Mouse (Mus musculus): ENCODE measurements at regions not wholly inside any gene's neighbourhood (a gene's known extent, or its start where the extent isn't known, plus 50 kb on each side); places are given as distances from the start of the nearest gene placed in this dataset.
A peak's percentile ranks its signal among the peaks of the same experiment; 100 is the strongest.

DNA sequence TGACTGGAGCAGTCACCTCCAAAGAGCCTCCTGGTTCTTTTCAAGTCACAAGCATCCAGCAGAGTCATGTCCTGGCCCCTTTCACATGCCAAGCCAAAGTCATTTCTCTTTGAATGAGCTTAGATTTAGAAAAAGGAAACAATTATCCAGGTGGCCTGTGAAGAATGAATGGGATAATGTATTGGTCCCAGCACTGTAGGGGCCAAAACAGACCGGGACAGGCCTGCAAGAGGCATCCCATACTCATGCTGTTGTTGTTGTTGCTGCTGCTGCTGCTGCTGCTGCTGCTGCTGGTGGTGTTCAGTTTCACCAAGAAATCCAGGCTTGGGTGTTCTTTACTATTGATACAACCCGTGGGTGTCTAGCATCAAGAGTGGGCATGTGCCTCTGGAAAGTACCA lies 113.1 kb upstream of the Mgme1 start:
- H3K27me3 ChIP-seq: peaks cover 24% of the 10 kb centered on the region
- H3K4me3 ChIP-seq: no peak overlapping the region
- no peak overlapping the region for H3K4me2 ChIP-seq (replicated peaks)
- no peak for ATAC-seq (ENCODE audit: low FRiP score, low read depth)
- H3K9ac ChIP-seq (replicated peaks): no peak overlapping the region
- H3K27ac ChIP-seq (replicated peaks): no peak overlapping the region
- H3K9me3 ChIP-seq: no peaks in the 10 kb centered on the region
- 0 out of 2 replicates have a peak, but pooled peaks cover 5% of the 10 kb centered on the region for H3K4me1 ChIP-seq
- WGBS: 17% methylated on average over 2 of the region's 2 CpGs
- H3K36me3 ChIP-seq: no peaks in the 10 kb centered on the region

DNA sequence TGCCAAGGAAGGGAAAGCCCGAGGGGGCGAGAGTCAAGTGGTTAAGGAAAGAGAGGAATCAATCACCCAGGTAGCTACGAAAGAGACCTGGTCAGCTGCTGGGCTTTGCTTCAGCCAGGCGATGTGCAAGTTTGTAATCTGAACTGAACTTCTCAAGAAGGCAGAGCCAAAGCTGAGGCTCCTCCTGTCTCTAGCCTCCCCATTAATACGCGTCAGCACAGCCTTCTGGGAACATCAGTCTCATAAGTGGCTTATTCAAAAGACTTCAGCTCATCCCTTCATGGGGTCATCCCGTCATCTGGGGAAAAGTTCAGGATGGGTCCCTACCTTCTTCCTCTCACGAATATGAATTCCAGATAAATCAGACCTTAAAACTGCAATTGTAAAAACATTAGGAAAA lies 112.2 kb upstream of the Mgme1 start:
- no peak overlapping the region for H3K9ac ChIP-seq (replicated peaks)
- 50% methylated on average over 8 of the region's 8 CpGs for WGBS
- H3K9me3 ChIP-seq: no peaks in the 10 kb centered on the region
- no peak overlapping the region for H3K4me3 ChIP-seq
- H3K4me2 ChIP-seq (replicated peaks): no peak overlapping the region
- H3K27me3 ChIP-seq: peaks cover 29% of the 10 kb centered on the region
- ATAC-seq (ENCODE audit: low FRiP score, low read depth): no peak
- 0 out of 2 replicates have a peak, but pooled peaks cover 5% of the 10 kb centered on the region for H3K4me1 ChIP-seq
- H3K36me3 ChIP-seq: no peaks in the 10 kb centered on the region
- no peak overlapping the region for H3K27ac ChIP-seq (replicated peaks)

DNA sequence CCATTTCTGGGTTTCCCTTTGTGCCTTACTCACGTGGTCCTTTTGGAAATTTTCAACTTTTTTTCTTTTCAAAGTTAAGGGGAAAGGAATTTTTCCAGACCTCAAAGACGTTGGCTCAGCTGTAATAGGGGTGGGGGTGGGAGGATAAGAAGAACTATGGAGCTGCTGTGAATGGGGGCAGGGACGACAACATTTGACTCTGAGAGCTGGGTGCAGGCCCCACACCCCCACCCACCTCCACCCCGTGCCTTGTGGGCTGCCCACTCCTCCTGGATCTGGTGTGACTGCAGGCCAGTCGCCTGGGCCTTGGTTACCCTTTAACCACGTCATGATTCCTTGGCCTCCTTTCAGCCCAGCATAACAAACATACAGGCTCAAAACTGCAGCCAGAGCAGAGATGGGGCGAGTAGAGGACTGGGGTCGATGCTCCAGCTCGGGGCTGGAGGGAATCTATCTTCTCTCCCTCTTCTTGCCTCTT lies 110.6 kb upstream of the Mgme1 start:
- no peaks in the 10 kb centered on the region for H3K9me3 ChIP-seq
- no peak overlapping the region for H3K27ac ChIP-seq (replicated peaks)
- no peak overlapping the region for H3K4me2 ChIP-seq (replicated peaks)
- 61% methylated on average over 9 of the region's 9 CpGs for WGBS
- peaks cover 19% of the 10 kb centered on the region; the same call in 1 of the 2 replicates for H3K4me1 ChIP-seq
- H3K9ac ChIP-seq (replicated peaks): no peak overlapping the region
- H3K4me3 ChIP-seq: no peak overlapping the region
- H3K36me3 ChIP-seq: no peaks in the 10 kb centered on the region
- peaks cover 37% of the 10 kb centered on the region for H3K27me3 ChIP-seq
- ATAC-seq (ENCODE audit: low FRiP score, low read depth): 0 out of 2 replicates have a peak, but pooled peaks have one; percentile 14

DNA sequence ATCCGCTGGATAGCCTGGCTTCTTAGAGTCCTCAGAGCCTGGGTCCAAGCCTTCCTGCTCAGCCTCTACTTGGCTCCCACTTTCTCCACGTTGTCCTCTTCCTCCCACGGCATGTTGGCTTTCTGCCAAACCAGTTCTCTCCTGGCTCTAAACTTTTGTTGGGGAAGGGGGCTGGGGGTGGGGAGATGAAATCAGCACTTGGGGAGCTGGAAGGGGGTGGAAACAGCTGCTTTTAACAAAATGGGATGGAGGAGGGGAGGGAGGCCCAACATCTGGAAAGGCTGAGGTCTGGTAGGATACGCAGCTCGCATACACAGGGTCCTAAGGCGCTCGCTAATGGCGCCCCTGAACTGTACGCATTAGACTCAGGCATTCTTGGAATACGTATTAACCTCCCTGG lies 110.0 kb upstream of the Mgme1 start:
- H3K9me3 ChIP-seq: no peaks in the 10 kb centered on the region
- no peak overlapping the region for H3K4me3 ChIP-seq
- H3K27ac ChIP-seq (replicated peaks): no peak overlapping the region
- peaks cover 23% of the 10 kb centered on the region; the same call in 1 of the 2 replicates for H3K4me1 ChIP-seq
- no peak overlapping the region for H3K4me2 ChIP-seq (replicated peaks)
- no peak overlapping the region for H3K9ac ChIP-seq (replicated peaks)
- 75% methylated on average over 10 of the region's 10 CpGs for WGBS
- H3K27me3 ChIP-seq: peaks cover 37% of the 10 kb centered on the region
- H3K36me3 ChIP-seq: no peaks in the 10 kb centered on the region
- ATAC-seq (ENCODE audit: low FRiP score, low read depth): no peak

DNA sequence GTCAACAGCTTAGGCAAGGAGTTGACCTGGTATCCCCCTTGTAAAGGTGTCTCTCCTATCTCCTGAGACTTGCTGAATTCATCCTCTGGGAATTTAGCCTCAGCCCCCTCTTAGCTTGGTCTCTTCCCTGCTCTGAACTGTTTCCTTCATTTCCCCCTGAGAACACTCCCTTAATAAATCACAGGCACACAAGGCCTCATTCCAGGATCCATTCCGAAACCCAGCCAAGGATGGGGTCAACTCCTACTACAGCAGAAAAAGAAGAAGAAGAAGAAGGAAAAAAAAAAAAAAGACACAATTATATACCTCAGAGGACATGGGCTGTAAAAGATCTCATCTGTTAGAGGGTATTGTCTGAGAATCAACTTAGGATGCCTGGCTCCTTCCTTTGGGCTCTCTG lies 108.6 kb upstream of the Mgme1 start:
- Histone ChIP-seq H3K4me2 (replicated peaks) (no peak overlapping the region), H3K27me3 (peaks cover 39% of the 10 kb centered on the region), H3K4me1 (peaks cover 23% of the 10 kb centered on the region; the same call in 1 of the 2 replicates), H3K4me3 (no peak overlapping the region), H3K36me3 (no peaks in the 10 kb centered on the region), H3K9me3 (no peaks in the 10 kb centered on the region), H3K27ac (replicated peaks) (no peak overlapping the region), H3K9ac (replicated peaks) (no peak overlapping the region)
- no peak for ATAC-seq (ENCODE audit: low FRiP score, low read depth)
- WGBS: 89% methylated on average over 1 of the region's 1 CpGs

DNA sequence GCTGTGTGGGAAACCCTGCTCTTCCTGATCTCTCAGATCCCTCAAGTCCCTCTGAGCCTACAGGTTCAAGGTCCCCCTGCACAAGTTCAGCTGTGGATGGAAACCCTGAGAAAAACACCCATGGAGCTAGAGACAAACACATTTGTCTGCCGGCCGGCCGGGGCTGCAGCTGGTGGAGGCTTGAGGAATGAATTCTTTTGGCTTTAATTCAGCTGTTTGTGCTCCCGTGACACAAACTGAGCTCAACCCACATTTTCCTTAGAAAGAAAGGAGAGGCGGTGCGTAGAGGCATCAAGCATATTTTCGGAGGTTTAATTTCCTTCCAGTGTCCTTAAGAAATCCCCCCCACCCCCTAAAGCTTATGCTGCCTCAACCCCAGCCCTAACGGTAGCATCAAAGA lies 106.4 kb upstream of the Mgme1 start:
- H3K9me3 ChIP-seq: no peaks in the 10 kb centered on the region
- H3K9ac ChIP-seq (replicated peaks): no peak overlapping the region
- peak overlapping the region; percentile 87; the same call in 1 of the 2 replicates for H3K4me2 ChIP-seq (replicated peaks)
- peaks cover 23% of the 10 kb centered on the region; the same call in 1 of the 2 replicates for H3K4me1 ChIP-seq
- 6% methylated on average over 8 of the region's 8 CpGs for WGBS
- no peak overlapping the region for H3K27ac ChIP-seq (replicated peaks)
- peaks cover 24% of the 10 kb centered on the region for H3K27me3 ChIP-seq
- H3K4me3 ChIP-seq: no peak overlapping the region
- no peak for ATAC-seq (ENCODE audit: low FRiP score, low read depth)
- H3K36me3 ChIP-seq: no peaks in the 10 kb centered on the region

DNA sequence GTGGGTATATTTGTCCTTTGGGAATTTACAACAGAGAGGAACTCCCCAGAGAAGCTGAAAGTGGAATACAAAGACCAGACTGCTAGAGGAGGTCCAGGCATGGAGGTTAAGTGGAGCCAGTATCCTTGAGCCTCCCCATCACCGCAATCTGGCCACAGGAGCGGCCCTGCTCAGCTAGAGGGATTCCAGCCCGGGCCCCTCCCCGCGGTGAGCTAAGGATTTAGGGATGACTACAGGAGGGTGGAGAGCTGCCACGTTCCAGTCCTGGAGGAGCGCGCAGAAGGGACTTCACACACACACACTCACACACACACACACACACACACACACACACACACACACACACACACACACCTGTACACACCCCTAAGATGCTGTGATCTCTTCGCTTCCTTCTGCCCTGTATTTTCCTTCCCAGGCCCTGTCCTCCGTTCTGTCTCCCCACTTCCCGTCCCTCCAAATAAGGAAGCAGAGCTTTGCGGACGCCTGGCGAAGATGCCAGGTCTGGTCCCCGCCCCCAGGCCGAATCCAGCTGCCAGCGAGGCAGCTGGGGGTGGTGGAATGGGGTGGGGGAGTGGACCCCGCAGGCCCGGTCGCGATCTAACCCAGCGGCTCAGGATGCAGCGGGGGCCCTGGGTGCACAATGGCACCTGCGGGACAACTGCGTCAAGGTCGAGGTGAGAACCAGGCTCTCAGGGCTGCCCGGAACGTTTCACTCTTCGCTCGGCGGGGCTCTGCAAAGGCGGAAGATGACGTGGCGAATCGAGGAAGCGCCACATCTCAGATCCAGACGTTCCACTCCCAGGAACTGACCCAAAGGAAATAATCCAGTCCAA lies 105.3 kb upstream of the Mgme1 start:
- Histone ChIP-seq H3K9ac (replicated peaks) (peak overlapping the region; percentile 71), H3K27me3 (peaks cover 24% of the 10 kb centered on the region), H3K9me3 (no peaks in the 10 kb centered on the region), H3K27ac (replicated peaks) (peak overlapping the region; percentile 76), H3K4me2 (replicated peaks) (peak overlapping the region; percentile 87), H3K4me3 (peak overlapping the region; percentile 61), H3K4me1 (peaks cover 21% of the 10 kb centered on the region; the same call in 1 of the 2 replicates), H3K36me3 (no peaks in the 10 kb centered on the region)
- ATAC-seq (ENCODE audit: low FRiP score, low read depth): peak; percentile 77
- 1% methylated on average over 34 of the region's 37 CpGs for WGBS

DNA sequence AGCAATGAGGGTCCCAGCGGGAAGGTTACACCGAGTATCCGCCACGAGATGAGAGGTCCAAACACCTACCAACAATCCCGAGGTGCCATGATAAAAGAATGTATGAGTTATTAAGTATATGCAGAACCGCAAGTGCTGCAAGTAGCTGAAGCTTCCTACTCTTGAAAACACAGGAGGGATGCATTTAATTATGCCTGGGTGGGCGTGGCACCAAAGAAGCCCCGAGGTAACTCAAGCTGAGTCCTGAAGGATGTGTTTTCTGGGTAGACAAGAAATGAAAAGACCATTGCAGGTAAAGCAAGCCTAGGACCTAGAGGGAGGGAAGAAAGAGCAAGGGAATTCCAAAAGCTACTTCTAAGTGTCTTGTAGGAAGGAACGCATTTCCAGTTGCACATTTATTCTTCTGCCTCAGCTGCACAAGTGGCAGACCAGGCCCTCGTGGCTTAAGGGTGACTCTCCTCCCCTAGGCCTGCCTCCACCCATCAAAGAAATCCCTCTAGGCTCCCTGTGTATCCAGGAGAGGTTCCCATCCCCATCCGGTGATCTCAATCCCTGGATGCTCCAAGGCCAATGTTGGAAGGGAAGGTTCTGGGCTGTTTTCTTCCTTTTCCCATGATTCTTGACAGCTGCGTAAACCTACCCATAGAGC lies 104.2 kb upstream of the Mgme1 start:
- Histone ChIP-seq H3K4me3 (peak overlapping the region; percentile 61), H3K27ac (replicated peaks) (no peak overlapping the region), H3K27me3 (peaks cover 22% of the 10 kb centered on the region), H3K4me1 (peaks cover 18% of the 10 kb centered on the region; the same call in 1 of the 2 replicates), H3K9me3 (no peaks in the 10 kb centered on the region), H3K36me3 (no peaks in the 10 kb centered on the region), H3K9ac (replicated peaks) (peak overlapping the region; percentile 71), H3K4me2 (replicated peaks) (peak overlapping the region; percentile 87)
- 0 out of 2 replicates have a peak, but pooled peaks have one; percentile 11 for ATAC-seq (ENCODE audit: low FRiP score, low read depth)
- 28% methylated on average over 12 of the region's 12 CpGs for WGBS

DNA sequence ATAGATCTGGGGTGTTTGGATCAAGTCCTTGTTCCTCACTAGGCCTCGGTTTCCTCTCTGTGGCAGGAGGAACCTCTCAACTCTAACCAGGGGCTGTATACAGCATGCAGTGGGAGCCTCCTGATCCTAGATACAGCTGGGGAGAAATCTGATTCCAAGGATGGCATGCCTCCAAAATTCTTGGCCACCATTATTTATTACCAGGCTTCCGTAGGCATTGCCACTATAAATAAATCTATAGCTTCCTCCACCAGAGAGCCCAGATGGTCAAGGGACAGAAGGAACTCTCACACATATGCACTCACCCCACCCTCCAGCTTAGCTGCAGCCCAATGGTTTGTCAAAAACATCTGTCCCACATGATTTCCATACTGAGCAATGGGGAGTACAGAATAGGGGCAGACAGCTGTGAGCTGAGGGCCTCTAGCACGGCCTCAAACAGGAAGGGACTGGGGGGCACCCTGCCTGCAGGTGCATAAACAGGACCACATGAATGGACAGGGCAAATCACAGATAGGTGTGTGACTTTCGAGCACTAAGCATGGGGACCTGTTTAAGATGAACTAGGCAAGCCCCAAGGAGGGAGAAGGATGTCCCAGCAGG lies 100.8 kb upstream of the Mgme1 start:
- no peak for ATAC-seq (ENCODE audit: low FRiP score, low read depth)
- no peak overlapping the region for H3K27ac ChIP-seq (replicated peaks)
- H3K27me3 ChIP-seq: 0 out of 2 replicates have a peak, but pooled peaks cover 6% of the 10 kb centered on the region
- no peak overlapping the region for H3K9ac ChIP-seq (replicated peaks)
- 74% methylated on average over 4 of the region's 4 CpGs for WGBS
- no peak overlapping the region for H3K4me2 ChIP-seq (replicated peaks)
- H3K4me1 ChIP-seq: peaks cover 9% of the 10 kb centered on the region; the same call in 1 of the 2 replicates
- H3K4me3 ChIP-seq: no peak overlapping the region
- no peaks in the 10 kb centered on the region for H3K36me3 ChIP-seq
- H3K9me3 ChIP-seq: no peaks in the 10 kb centered on the region

DNA sequence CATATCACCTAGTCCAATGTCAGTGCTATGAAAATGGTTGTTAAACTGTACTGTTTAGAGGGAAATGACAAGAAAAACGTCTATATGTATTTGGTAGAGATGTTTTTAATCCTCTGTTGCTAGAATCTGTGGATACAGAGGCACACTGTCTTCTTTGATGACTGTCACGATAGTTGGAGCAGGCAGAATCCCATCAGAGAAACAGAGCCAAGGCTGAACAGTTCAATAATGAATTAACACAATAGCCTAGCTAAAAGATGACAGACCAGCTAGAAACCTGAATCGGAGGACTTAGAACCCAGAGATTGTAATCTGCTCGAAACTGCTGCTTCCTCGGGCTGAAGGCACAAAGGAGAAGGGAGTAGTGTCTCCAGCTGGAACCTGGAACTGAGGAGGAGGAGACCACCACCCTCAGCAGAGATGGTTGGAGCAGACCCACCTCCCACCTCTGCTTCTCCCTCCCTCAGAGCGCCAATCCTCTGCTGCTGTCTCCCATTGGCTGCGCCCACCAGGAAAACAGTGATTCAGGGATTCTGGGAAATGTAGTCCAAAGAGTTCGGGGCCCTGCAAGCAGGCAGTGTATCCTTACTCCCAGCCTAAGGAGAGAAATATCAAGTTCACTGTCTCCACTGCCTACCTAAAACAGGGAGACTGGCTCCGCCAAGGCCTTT lies 98.2 kb upstream of the Mgme1 start:
- H3K27me3 ChIP-seq: no peaks in the 10 kb centered on the region
- peak; percentile 98 for ATAC-seq (ENCODE audit: low FRiP score, low read depth)
- no peaks in the 10 kb centered on the region for H3K36me3 ChIP-seq
- peak overlapping the region; percentile 63 for H3K27ac ChIP-seq (replicated peaks)
- peak overlapping the region; percentile 39 for H3K4me3 ChIP-seq
- peak overlapping the region; percentile 47; the same call in 1 of the 2 replicates for H3K9ac ChIP-seq (replicated peaks)
- H3K9me3 ChIP-seq: no peaks in the 10 kb centered on the region
- WGBS: 15% methylated on average over 9 of the region's 9 CpGs
- H3K4me2 ChIP-seq (replicated peaks): peak overlapping the region; percentile 56
- H3K4me1 ChIP-seq: peaks cover 3% of the 10 kb centered on the region; the same call in 1 of the 2 replicates

DNA sequence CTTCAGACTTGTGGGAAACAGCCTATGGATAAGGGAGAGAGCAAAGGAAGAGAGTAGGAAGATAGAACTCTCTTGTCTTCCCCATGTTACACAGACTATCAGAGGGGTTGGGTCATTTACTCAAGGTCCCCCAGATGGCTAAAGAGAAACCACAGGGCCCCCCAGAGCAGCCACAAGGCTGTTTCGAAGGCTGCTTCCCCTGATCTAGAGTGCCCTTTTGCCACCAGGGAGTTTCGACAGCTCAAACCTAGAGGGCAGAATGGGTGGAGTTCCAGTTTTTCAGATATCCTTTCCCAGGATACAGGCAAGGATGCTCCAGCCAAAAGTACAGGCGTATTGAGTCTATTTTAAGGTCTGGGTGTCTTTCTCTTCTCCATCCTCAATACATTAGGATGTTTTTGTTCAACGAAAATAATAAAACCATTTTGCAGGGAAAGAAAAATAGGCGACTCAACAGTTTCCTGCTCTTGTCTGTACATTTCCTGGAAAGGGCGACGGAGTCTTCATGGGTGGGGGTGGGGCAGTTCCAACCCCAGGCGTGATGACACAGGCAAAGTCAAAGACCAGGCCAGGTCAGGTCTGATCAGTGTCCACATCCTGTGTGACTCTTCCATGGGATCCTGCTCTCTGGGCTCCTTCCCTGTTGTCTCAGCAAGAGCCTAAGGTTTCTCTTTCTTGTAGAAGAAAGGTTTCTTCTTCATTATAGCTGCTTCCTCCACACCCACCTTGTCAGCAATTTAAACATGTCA lies 96.9 kb upstream of the Mgme1 start:
- Histone ChIP-seq H3K4me1 (peaks cover 3% of the 10 kb centered on the region; the same call in 1 of the 2 replicates), H3K9ac (replicated peaks) (no peak overlapping the region), H3K4me2 (replicated peaks) (no peak overlapping the region), H3K27me3 (no peaks in the 10 kb centered on the region), H3K4me3 (no peak overlapping the region), H3K9me3 (no peaks in the 10 kb centered on the region), H3K36me3 (no peaks in the 10 kb centered on the region), H3K27ac (replicated peaks) (no peak overlapping the region)
- no peak for ATAC-seq (ENCODE audit: low FRiP score, low read depth)
- 86% methylated on average over 8 of the region's 8 CpGs for WGBS

All from midbrain, embryonic 12.5 days (tissue).